Mouse (Mus musculus): ENCODE data around the gene Ptprt.

- no peak for TF ChIP-seq CTCF (IDR thresholded peaks at IDR 0.05; ENCODE audit: extremely low read depth, insufficient read length, insufficient replicate concordance, low read depth, low read length)
- no peak for TF ChIP-seq POLR2A (IDR thresholded peaks at IDR 0.05; ENCODE audit: low read depth, low read length)
These were observed 827.1 kb downstream of the Ptprt start for GRCm38 (mm10) chr2:161833846-161834245.
